Mouse (Mus musculus): ENCODE data around the gene Eng. TPM values are rescaled to one million over a fixed set of nuclear protein-coding genes. Genes with fewer than 3 reads are reported as not detected.

Gene Eng
- total RNA-seq, 2 experiments from 2014 or later, result 26.5 to 38.8 TPM

DNA sequence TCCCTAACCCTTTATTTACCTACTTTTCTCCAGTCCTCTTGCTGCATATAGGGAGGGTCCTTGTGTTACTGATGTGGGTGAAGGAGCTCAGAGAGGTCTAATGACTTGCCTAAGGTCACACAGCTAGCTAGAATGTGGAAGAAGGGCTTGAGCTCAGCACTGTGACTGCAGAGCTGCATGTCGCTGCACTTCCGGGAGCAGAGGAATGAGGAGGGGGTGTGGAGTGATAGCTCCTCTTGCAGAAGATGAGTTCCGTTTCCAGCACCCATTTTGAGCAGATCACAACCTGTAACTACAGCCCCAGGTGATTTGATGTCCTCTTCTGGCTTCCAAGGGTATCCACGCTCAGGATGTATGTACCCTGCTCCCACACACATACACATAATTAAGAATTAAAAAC, 77.8 kb downstream of the Eng start:
- intact Hi-C loops (cut with DNase I), result no loop called here
- no peak overlapping the region for H3K4me3 ChIP-seq
- no peak for DNase-seq
- TF ChIP-seq CTCF (IDR thresholded peaks at IDR 0.05), result no peak
- H3K27ac ChIP-seq, result no peak overlapping the region

- no peak for TF ChIP-seq CTCF (IDR thresholded peaks at IDR 0.05)
- no peak for DNase-seq
- intact Hi-C loops (cut with DNase I), result no loop called here
- Histone ChIP-seq H3K4me3 (no peak overlapping the region), H3K27ac (no peak overlapping the region)
Observed at GRCm38 (mm10) chr2:32724832-32725790, 78.7 kb downstream of the Eng start.

- no peak for TF ChIP-seq CTCF (IDR thresholded peaks at IDR 0.05)
- H3K27ac ChIP-seq, result peak overlapping the region; percentile 87
- intact Hi-C loops (cut with DNase I), result no loop called here
- peak; percentile 95 for DNase-seq
- peak overlapping the region; percentile 79 for H3K4me3 ChIP-seq
Observed at GRCm38 (mm10) chr2:32727435-32727834, 81.0 kb downstream of the Eng start.

DNA sequence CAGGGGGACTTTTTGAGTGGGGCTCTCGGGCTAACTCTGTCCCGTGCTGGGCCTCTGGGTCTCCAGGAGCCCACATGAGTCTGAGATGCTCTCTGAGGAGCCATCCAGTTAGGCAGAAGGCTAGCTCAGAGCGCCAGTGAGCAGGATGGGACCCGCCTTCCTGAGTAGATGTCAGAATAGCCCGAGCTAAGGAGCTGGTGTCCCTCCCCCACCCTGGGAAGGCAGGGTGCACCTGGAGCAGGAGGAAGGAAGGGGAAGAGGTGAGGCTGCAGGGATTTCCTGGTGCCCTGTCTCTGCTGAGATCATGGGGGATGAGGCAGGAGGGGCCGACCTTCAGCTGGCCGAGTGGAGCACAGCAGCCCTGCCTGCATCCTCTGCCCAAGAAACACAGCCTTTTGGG, 82.1 kb downstream of the Eng start:
- Histone ChIP-seq H3K27ac (peak overlapping the region; percentile 87), H3K4me3 (peak overlapping the region; percentile 79)
- peak; percentile 50 for DNase-seq
- TF ChIP-seq CTCF (IDR thresholded peaks at IDR 0.05), result no peak
- intact Hi-C loops (cut with DNase I), result no loop called here

GRCm38 (mm10) chr2:32729547-32729946, 83.2 kb downstream of the Eng start:
- intact Hi-C loops (cut with DNase I), result no loop called here
- Histone ChIP-seq H3K4me3 (peak overlapping the region; percentile 79), H3K27ac (peak overlapping the region; percentile 87)
- TF ChIP-seq CTCF (IDR thresholded peaks at IDR 0.05), result no peak
- DNase-seq, result no peak

GRCm38 (mm10) chr2:32730854-32731253, 84.5 kb downstream of the Eng start:
- no peak for DNase-seq
- peak overlapping the region; percentile 87 for H3K27ac ChIP-seq
- intact Hi-C loops (cut with DNase I), result no loop called here
- H3K4me3 ChIP-seq, result peak overlapping the region; percentile 79
- no peak for TF ChIP-seq CTCF (IDR thresholded peaks at IDR 0.05)

DNA sequence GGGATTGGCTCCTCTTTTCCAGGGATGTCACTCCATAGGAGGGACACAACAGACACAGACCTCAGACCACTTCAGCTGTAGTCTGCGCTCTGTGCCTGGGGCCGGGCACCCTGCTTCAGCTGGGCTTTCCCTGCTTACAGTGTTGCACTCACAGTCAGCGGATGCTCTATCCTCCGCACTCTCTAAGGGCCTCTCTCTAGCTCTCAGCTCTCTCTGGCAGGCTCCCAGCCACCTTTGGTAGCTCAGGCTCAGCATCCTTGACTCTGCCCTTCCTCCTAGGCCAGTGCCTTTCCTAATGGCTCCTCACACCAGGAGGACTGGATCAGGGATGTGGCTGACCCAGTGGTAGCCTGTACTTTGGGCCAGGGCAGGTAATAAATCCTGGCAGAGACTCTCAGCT, 85.5 kb downstream of the Eng start:
- DNase-seq, result no peak
- Histone ChIP-seq H3K27ac (peak overlapping the region; percentile 87), H3K4me3 (peak overlapping the region; percentile 79)
- intact Hi-C loops (cut with DNase I), result no loop called here
- no peak for TF ChIP-seq CTCF (IDR thresholded peaks at IDR 0.05)

Small RNA genes within 50 kb of the gene (microRNA-seq; reads per million reads assigned to microRNA genes)
- gene Gm47291 (not detected), gene Mir1954 (not detected), gene Mir2861 (not detected), gene Mir3960 (not detected), gene Mir8093 (not detected)

Other genes with a start within 250 kb of the Eng start
- gene Naif1, start 196.1 kb upstream of the Eng start, total RNA-seq (2021), result 1 to 10 TPM; 2.2 to 2.3 TPM
- 100 to 1,000 TPM in 1 of 2 experiments, 10 to 100 TPM in 1; 45.3 to 211 TPM for gene Slc25a25, start 195.2 kb upstream of the Eng start, total RNA-seq (2021)
- 1 to 10 TPM; 1.8 to 3.1 TPM for gene Fam102a, start 111.3 kb upstream of the Eng start, total RNA-seq (2021)
- 10 to 100 TPM; 11.1 to 14.1 TPM for gene Dpm2, start 75.7 kb upstream of the Eng start, total RNA-seq (2021)
- not detected for gene Pip5kl1, start 71.8 kb upstream of the Eng start, total RNA-seq (2021)
- gene 9430097D07Rik, start 70.9 kb upstream of the Eng start, total RNA-seq (2021), result not detected
- 10 to 100 TPM in 1 of 2 experiments, 1 to 10 TPM in 1; 8.7 to 21.6 TPM for gene St6galnac4, start 59.5 kb upstream of the Eng start, total RNA-seq (2021)
- 10 to 100 TPM; 46.8 to 56.5 TPM for gene St6galnac6, start 46.9 kb upstream of the Eng start, total RNA-seq (2021)
- 1,000 to 10,000 TPM; 1,555 to 1,869 TPM for gene Ak1, start 24.8 kb upstream of the Eng start, total RNA-seq (2021)
- gene Fpgs, start 57.5 kb downstream of the Eng start, total RNA-seq (2021), result 1 to 10 TPM; 5.9 to 6.9 TPM
- 10 to 100 TPM; 20.2 to 22.0 TPM for gene Cdk9, start 66.5 kb downstream of the Eng start, total RNA-seq (2021)
- 10 to 100 TPM in 1 of 2 experiments, 1 to 10 TPM in 1; 4.4 to 12.0 TPM for gene Sh2d3c, start 74.5 kb downstream of the Eng start, total RNA-seq (2021)
- not detected for gene 6330409D20Rik, start 94.4 kb downstream of the Eng start, total RNA-seq (2021)
- gene Tor2a, start 110.6 kb downstream of the Eng start, total RNA-seq (2021), result 1 to 10 TPM; 3.7 to 4.9 TPM
- not detected for gene Ttc16, start 129.0 kb downstream of the Eng start, total RNA-seq (2021)
- gene Ptrh1, start 129.2 kb downstream of the Eng start, total RNA-seq (2021), result 1 to 10 TPM; 1.3 to 2.5 TPM
- gene Cfap157, start 137.8 kb downstream of the Eng start, total RNA-seq (2021), result not detected
- 1 to 10 TPM; 2.0 to 3.9 TPM for gene Stxbp1, start 200.7 kb downstream of the Eng start, total RNA-seq (2021)
- gene Fam129b, start 229.5 kb downstream of the Eng start, total RNA-seq (2021), result 1 to 10 TPM; 4.8 to 7.2 TPM